Mouse (Mus musculus): ENCODE measurements around the gene Rptor. TPM values are rescaled to one million over a fixed set of nuclear protein-coding genes. Genes with fewer than 3 reads are reported as not detected.

Rptor gene
- polyA plus RNA-seq, 1 experiment from 2014 or later: 12.4 TPM

DNA sequence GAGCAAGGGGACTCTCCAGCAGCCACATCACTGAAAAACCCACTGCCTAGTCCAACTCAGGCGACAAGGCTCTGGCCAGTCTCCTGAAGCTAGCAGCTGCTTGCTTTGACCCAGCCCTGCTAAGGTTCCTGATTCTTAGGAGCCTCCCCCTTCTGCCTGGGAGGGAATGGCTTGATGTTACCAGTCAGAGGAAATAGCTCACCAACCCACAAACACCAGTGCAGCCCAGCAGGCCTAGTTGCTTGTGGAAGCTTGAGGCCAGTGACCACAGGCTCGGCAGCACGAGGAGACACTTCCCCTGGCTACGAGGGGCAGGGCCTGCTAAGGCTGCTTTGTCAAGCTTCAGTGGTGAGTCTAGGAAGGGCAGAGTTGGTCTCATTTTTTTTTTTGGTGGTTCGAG lies 322.5 kb downstream of the Rptor start:
- Histone ChIP-seq H3K4me3 (ENCODE audit: low read depth, low read length) (no peak overlapping the region), H3K9ac (ENCODE audit: low read depth, low read length) (0 out of 2 replicates have a peak overlapping the region, but pooled peaks have one; percentile 15), H3K36me3 (ENCODE audit: control insufficient read depth, insufficient read depth, low read length) (no peaks in the 10 kb centered on the region), H3K27me3 (ENCODE audit: control insufficient read depth, insufficient read depth, low read length) (no peaks in the 10 kb centered on the region), H3K4me2 (replicated peaks; ENCODE audit: low read depth, low read length) (no peak overlapping the region), H3K9me3 (ENCODE audit: control insufficient read depth, low read length) (no peaks in the 10 kb centered on the region), H3K4me1 (replicated peaks; ENCODE audit: control insufficient read depth, insufficient read depth, low read length) (no peaks in the 10 kb centered on the region), H3K27ac (ENCODE audit: low read depth, low read length) (no peak overlapping the region)
- ATAC-seq (ENCODE audit: low FRiP score) (no peak), DNase-seq (ENCODE audit: low spot score) (no peak)
- WGBS: 75% methylated on average over 5 of the region's 5 CpGs

DNA sequence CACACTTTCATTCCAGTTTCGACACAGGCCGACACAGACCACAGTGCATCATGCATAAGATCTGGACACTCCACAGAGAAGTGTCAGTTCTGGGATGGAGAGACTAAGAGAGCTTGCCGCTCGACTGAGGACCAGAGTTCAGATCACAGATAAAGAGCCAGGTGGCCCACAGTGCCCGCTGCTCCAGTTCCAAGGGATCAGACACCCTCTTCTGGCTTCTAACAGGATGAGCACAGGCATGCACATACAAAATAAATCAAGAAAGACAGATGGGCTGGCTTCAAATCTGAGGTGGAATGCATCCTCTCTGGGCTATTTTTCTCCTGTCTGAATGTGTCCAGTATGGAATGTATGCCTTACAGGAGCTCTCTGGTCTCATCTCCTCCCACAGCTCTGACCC lies 324.1 kb downstream of the Rptor start:
- ATAC-seq (ENCODE audit: low FRiP score) (no peak), DNase-seq (ENCODE audit: low spot score) (no peak)
- Histone ChIP-seq H3K36me3 (ENCODE audit: control insufficient read depth, insufficient read depth, low read length) (no peaks in the 10 kb centered on the region), H3K9me3 (ENCODE audit: control insufficient read depth, low read length) (no peaks in the 10 kb centered on the region), H3K4me1 (replicated peaks; ENCODE audit: control insufficient read depth, insufficient read depth, low read length) (no peaks in the 10 kb centered on the region), H3K4me3 (ENCODE audit: low read depth, low read length) (no peak overlapping the region), H3K27ac (ENCODE audit: low read depth, low read length) (no peak overlapping the region), H3K9ac (ENCODE audit: low read depth, low read length) (no peak overlapping the region), H3K4me2 (replicated peaks; ENCODE audit: low read depth, low read length) (no peak overlapping the region), H3K27me3 (ENCODE audit: control insufficient read depth, insufficient read depth, low read length) (no peaks in the 10 kb centered on the region)
- 84% methylated on average over 5 of the region's 5 CpGs for WGBS

DNA sequence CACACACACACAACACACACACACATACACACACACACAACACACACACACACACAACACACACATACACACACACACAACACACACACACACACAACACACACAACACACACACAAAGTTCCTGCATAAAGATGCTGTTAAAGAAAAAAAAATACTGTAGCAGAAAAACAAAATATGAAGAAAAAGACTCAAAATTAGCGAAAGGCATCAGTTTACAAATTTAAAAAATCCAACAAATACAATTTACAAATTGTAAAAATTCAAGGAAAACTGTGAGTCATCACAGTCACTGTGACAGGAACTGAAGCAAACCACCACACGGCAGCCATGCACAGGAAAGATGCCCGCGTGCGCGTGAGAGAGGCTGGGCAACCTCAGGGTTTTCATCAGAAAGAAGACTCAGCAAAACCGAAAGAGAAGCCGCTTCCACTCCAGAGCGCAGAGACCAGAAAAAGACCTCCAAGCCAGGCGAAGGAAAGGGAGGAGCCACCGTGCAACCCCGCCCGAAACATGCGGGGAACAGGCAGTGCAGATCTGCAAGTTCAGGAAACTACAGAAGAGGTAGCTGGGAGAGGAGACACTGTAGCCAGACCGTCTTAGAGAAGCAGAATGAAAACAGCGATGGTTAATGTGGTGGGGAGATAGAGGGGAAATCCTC lies 325.4 kb downstream of the Rptor start:
- no peak overlapping the region for H3K4me3 ChIP-seq (ENCODE audit: low read depth, low read length)
- DNase-seq (ENCODE audit: low spot score) (no peak), ATAC-seq (ENCODE audit: low FRiP score) (no peak)
- no peaks in the 10 kb centered on the region for H3K4me1 ChIP-seq (replicated peaks; ENCODE audit: control insufficient read depth, insufficient read depth, low read length)
- H3K9ac ChIP-seq (ENCODE audit: low read depth, low read length): no peak overlapping the region
- H3K4me2 ChIP-seq (replicated peaks; ENCODE audit: low read depth, low read length): no peak overlapping the region
- WGBS: 73% methylated on average over 16 of the region's 16 CpGs
- no peak overlapping the region for H3K27ac ChIP-seq (ENCODE audit: low read depth, low read length)
- H3K27me3 ChIP-seq (ENCODE audit: control insufficient read depth, insufficient read depth, low read length): no peaks in the 10 kb centered on the region
- no peaks in the 10 kb centered on the region for H3K9me3 ChIP-seq (ENCODE audit: control insufficient read depth, low read length)
- no peaks in the 10 kb centered on the region for H3K36me3 ChIP-seq (ENCODE audit: control insufficient read depth, insufficient read depth, low read length)

DNA sequence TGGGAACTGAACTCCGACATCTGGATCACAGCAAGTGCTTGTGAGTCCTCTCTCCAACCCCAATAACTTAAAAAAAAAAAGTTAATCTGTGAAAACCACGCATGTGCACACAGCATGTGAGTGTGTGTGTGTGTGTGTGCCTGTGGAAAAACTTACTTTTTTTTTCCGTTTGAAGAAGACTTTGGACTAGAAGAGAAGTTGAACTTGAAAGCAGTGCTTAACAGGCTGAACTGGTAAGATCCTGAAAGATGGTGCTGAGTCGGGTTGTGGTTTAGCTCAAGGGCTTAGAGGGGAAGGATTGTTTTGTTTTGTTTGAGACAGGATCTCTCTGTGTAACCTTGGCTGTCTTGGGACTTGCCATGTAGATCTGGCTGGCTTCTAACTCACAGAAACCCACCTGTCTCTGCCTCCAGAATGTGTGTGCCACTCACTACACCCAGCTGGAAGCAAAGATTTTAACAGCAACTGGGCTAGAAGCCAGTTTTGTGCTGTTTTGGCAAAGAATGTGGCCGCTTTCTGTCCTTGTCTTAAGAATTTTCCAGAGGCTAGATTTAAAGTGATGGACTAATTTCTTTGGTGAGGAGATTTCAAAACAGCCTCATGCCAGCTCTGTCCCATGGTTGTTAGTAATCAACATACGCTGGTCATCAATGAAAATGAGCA lies 327.0 kb downstream of the Rptor start:
- WGBS: 86% methylated on average over 6 of the region's 6 CpGs

DNA sequence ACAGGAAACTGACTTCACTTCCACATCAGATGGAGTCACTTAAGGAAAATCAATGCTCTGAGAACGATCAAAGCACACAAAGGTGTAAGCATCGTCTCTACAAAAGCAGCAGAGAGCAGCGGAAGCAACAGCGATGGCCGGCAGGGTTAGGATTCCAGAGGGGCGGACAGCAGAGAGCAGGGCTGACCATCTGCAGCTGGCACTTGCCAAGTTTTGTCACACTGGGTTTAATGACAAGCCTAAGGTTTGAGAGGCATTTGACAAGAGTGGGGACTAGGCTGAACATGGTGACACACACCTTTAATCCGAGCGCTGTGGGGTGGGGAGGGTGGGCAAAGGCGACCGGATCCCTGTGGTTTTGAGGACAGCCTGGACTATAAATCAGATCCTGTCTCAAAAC lies 329.1 kb downstream of the Rptor start:
- ATAC-seq (ENCODE audit: low FRiP score): no peak
- Histone ChIP-seq H3K4me1 (replicated peaks; ENCODE audit: control insufficient read depth, insufficient read depth, low read length) (0 out of 2 replicates have a peak, but pooled peaks cover 2% of the 10 kb centered on the region), H3K27me3 (ENCODE audit: control insufficient read depth, insufficient read depth, low read length) (no peaks in the 10 kb centered on the region), H3K36me3 (ENCODE audit: control insufficient read depth, insufficient read depth, low read length) (no peaks in the 10 kb centered on the region), H3K27ac (ENCODE audit: low read depth, low read length) (no peak overlapping the region), H3K4me3 (ENCODE audit: low read depth, low read length) (no peak overlapping the region), H3K9ac (ENCODE audit: low read depth, low read length) (no peak overlapping the region), H3K9me3 (ENCODE audit: control insufficient read depth, low read length) (no peaks in the 10 kb centered on the region), H3K4me2 (replicated peaks; ENCODE audit: low read depth, low read length) (no peak overlapping the region)
- no peak for DNase-seq (ENCODE audit: low spot score)
- WGBS: 83% methylated on average over 10 of the region's 10 CpGs

More for the DNA sequence above, 327.0 kb downstream of the Rptor start:
- Histone ChIP-seq H3K9me3 (ENCODE audit: control insufficient read depth, low read length) (no peaks in the 10 kb centered on the region), H3K36me3 (ENCODE audit: control insufficient read depth, insufficient read depth, low read length) (no peaks in the 10 kb centered on the region), H3K4me2 (replicated peaks; ENCODE audit: low read depth, low read length) (no peak overlapping the region), H3K4me3 (ENCODE audit: low read depth, low read length) (no peak overlapping the region), H3K27me3 (ENCODE audit: control insufficient read depth, insufficient read depth, low read length) (no peaks in the 10 kb centered on the region), H3K9ac (ENCODE audit: low read depth, low read length) (no peak overlapping the region), H3K27ac (ENCODE audit: low read depth, low read length) (no peak overlapping the region), H3K4me1 (replicated peaks; ENCODE audit: control insufficient read depth, insufficient read depth, low read length) (no peaks in the 10 kb centered on the region)
- no peak for ATAC-seq (ENCODE audit: low FRiP score)
- no peak for DNase-seq (ENCODE audit: low spot score)

DNA sequence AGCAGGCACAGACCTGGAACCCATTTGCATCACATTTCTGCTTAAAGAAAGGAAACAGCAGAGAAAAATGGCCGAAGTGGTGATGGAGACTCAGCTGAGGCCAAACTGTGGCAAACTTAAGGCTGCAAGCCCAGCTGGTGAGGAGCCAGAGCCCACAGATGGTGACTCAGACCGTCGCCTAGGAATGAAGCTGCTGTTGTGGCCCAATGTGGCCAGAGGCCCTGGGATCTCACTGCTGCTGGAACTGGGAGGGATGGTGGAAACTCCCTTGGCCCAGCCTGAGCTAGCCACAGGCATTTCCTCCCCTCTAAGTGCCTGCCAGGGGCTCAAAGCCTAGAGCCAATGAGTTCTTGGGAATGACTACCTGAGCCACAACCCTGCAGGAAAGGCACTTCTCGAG lies 330.4 kb downstream of the Rptor start:
- H3K4me3 ChIP-seq (ENCODE audit: low read depth, low read length): no peak overlapping the region
- 69% methylated on average over 4 of the region's 4 CpGs for WGBS
- no peaks in the 10 kb centered on the region for H3K9me3 ChIP-seq (ENCODE audit: control insufficient read depth, low read length)
- no peak overlapping the region for H3K27ac ChIP-seq (ENCODE audit: low read depth, low read length)
- ATAC-seq (ENCODE audit: low FRiP score): no peak
- no peak overlapping the region for H3K4me2 ChIP-seq (replicated peaks; ENCODE audit: low read depth, low read length)
- DNase-seq (ENCODE audit: low spot score): no peak
- no peaks in the 10 kb centered on the region for H3K36me3 ChIP-seq (ENCODE audit: control insufficient read depth, insufficient read depth, low read length)
- H3K27me3 ChIP-seq (ENCODE audit: control insufficient read depth, insufficient read depth, low read length): no peaks in the 10 kb centered on the region
- peaks cover 3% of the 10 kb centered on the region; the same call in 1 of the 2 replicates for H3K4me1 ChIP-seq (replicated peaks; ENCODE audit: control insufficient read depth, insufficient read depth, low read length)
- no peak overlapping the region for H3K9ac ChIP-seq (ENCODE audit: low read depth, low read length)

DNA sequence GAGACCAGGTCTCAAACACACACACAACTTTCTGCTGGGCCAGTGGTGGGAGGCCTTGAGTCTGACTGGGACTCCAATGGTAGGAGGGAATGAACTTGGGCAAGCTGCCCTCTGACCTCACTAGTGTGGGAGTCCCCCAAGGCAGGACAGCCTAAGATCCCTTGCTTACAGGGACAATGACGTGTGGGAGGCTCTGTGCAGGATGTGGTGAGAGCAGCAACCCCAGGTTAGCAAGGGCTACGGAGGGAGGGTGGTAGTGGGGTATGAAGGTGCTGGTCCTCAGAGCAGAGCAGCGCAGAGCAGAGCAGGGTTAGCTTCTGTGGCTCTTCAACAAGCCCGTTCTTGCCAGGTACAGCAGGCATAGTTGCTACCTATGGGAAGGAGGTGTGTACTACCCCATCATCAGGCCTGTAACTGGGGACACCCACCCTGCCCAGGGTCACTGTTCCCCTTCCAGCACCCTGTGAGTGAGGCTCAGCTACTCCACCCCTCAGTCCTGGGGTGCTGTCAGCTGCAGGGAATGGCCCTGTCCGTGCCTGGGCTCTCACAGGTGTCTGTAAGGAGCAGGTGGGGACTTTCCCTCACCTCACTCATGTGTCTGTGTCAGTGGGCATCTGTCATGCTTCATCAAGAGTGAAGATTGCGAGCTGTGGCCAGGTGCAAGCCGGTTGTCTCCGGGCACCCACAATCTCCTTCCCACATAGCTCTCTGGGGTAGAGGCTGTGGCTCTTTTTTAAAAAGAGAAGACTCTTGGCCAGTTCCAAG lies 331.3 kb downstream of the Rptor start:
- 82% methylated on average over 8 of the region's 8 CpGs for WGBS
- Histone ChIP-seq H3K27ac (ENCODE audit: low read depth, low read length) (no peak overlapping the region), H3K4me2 (replicated peaks; ENCODE audit: low read depth, low read length) (no peak overlapping the region), H3K9me3 (ENCODE audit: control insufficient read depth, low read length) (no peaks in the 10 kb centered on the region), H3K27me3 (ENCODE audit: control insufficient read depth, insufficient read depth, low read length) (0 out of 2 replicates have a peak, but pooled peaks cover 2% of the 10 kb centered on the region), H3K4me3 (ENCODE audit: low read depth, low read length) (no peak overlapping the region), H3K9ac (ENCODE audit: low read depth, low read length) (no peak overlapping the region), H3K36me3 (ENCODE audit: control insufficient read depth, insufficient read depth, low read length) (no peaks in the 10 kb centered on the region), H3K4me1 (replicated peaks; ENCODE audit: control insufficient read depth, insufficient read depth, low read length) (peaks cover 6% of the 10 kb centered on the region; the same call in 1 of the 2 replicates)
- ATAC-seq (ENCODE audit: low FRiP score) (no peak), DNase-seq (ENCODE audit: low spot score) (no peak)

DNA sequence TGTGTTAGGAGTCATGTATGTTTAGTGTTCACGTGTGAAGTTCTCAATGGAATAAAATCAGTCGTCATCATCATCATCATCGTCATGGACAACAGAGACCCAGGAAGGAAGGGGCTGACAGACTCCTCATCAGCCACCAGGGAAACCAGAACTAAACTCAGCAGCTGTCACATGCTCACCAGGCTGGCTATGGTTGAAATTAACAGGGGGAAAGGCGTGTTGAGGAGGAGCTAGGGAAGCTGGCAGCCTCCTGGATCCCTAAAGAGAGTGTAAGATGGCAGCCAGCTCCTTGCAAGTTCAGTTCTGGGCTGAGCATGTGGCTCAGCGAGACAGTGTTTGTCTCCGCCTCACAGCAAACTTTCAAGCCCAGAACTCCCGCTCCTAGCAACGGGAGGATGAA lies 332.1 kb downstream of the Rptor start:
- no peak overlapping the region for H3K4me3 ChIP-seq (ENCODE audit: low read depth, low read length)
- no peaks in the 10 kb centered on the region for H3K9me3 ChIP-seq (ENCODE audit: control insufficient read depth, low read length)
- H3K27ac ChIP-seq (ENCODE audit: low read depth, low read length): no peak overlapping the region
- DNase-seq (ENCODE audit: low spot score) (no peak), ATAC-seq (ENCODE audit: low FRiP score) (no peak)
- H3K36me3 ChIP-seq (ENCODE audit: control insufficient read depth, insufficient read depth, low read length): no peaks in the 10 kb centered on the region
- H3K27me3 ChIP-seq (ENCODE audit: control insufficient read depth, insufficient read depth, low read length): 0 out of 2 replicates have a peak, but pooled peaks cover 2% of the 10 kb centered on the region
- no peak overlapping the region for H3K9ac ChIP-seq (ENCODE audit: low read depth, low read length)
- no peak overlapping the region for H3K4me2 ChIP-seq (replicated peaks; ENCODE audit: low read depth, low read length)
- peaks cover 6% of the 10 kb centered on the region; the same call in 1 of the 2 replicates for H3K4me1 ChIP-seq (replicated peaks; ENCODE audit: control insufficient read depth, insufficient read depth, low read length)
- 76% methylated on average over 8 of the region's 8 CpGs for WGBS
